Comparison of ENCODE assay signal across 20 mouse cellular contexts in genomic region chr13:75631048-75631447, GRCm38 (mm10).
"Had no signal": no experiment of that assay in that cellular context is flagged by ENCODE, and none has a peak within 500 bp of the region (broad histone marks: within the 10 kb centered on the region; RNA-seq: fewer than 3 reads in every experiment).

No protein-coding gene starts in this region.

- H3K27ac ChIP-seq: midbrain, embryonic 10.5 days; midbrain, embryonic 12.5 days; neural tube, embryonic 13.5 days; neural tube, embryonic 15.5 days; stomach, embryonic 15.5 days; stomach, postnatal 0 days had no signal

- H3K36me3 ChIP-seq: midbrain, embryonic 10.5 days; midbrain, embryonic 12.5 days; neural tube, embryonic 13.5 days; neural tube, embryonic 15.5 days; stomach, embryonic 15.5 days had no signal

- H3K27me3 ChIP-seq: midbrain, embryonic 12.5 days; neural tube, embryonic 13.5 days; neural tube, embryonic 15.5 days; stomach, embryonic 15.5 days had no signal

- ATAC-seq: midbrain, embryonic 16.5 days had no signal

- DNase-seq: lung, adult 18-20 months; lung, embryonic 14.5 days; lung, postnatal 10 days; lung, postnatal 4 days; midbrain, embryonic 14.5 days; retina, postnatal 1 day; right cerebral cortex, adult 18-20 months; right cerebral cortex, postnatal 25 days; right cerebral cortex, postnatal 4 days; thymus, adult 2 months; thymus, postnatal 25 days; thymus, postnatal 4 days had no signal

- H3K4me2 ChIP-seq: lung, embryonic 14.5 days; midbrain, embryonic 12.5 days; neural tube, embryonic 13.5 days; neural tube, embryonic 15.5 days; stomach, embryonic 15.5 days had no signal

- H3K9me3 ChIP-seq: midbrain, embryonic 10.5 days; midbrain, embryonic 12.5 days; neural tube, embryonic 13.5 days; neural tube, embryonic 15.5 days; stomach, embryonic 15.5 days had no signal

- H3K4me3 ChIP-seq: midbrain, embryonic 10.5 days; midbrain, embryonic 12.5 days; myocyte; neural tube, embryonic 13.5 days; neural tube, embryonic 15.5 days; stomach, embryonic 15.5 days had no signal

- H3K9ac ChIP-seq: lung, embryonic 14.5 days; midbrain, embryonic 12.5 days; neural tube, embryonic 13.5 days; neural tube, embryonic 15.5 days; stomach, embryonic 15.5 days had no signal

- H3K4me1 ChIP-seq: midbrain, embryonic 10.5 days; midbrain, embryonic 12.5 days; neural tube, embryonic 13.5 days; neural tube, embryonic 15.5 days; stomach, embryonic 15.5 days had no signal
